Mouse (Mus musculus) kidney, postnatal 10 days (tissue): ENCODE data around the gene Ttc39b.
A peak's percentile ranks its signal among the peaks of the same experiment; 100 is the strongest.

Source experiments
- DNase-seq: peaks from one replicate; pipeline ENCODE4 v3.0.0; 2021; ENCODE audit warnings: mixed read lengths

Gene Ttc39b

GRCm38 (mm10) chr4:83316718-83317117 lies 7.3 kb downstream of the Ttc39b start:
- DNase-seq, result peak; percentile 47

- no peak for DNase-seq
Observed at GRCm38 (mm10) chr4:83315930-83316329, 8.1 kb downstream of the Ttc39b start.

GRCm38 (mm10) chr4:83314922-83315881 lies 8.9 kb downstream of the Ttc39b start:
- peak; percentile 39 for DNase-seq

- peak; percentile 36 for DNase-seq
Observed at GRCm38 (mm10) chr4:83314261-83314793, 9.7 kb downstream of the Ttc39b start.

- DNase-seq, result peak; percentile 47
Observed at GRCm38 (mm10) chr4:83312336-83312735, 11.7 kb downstream of the Ttc39b start.

- no peak for DNase-seq
Observed at GRCm38 (mm10) chr4:83311481-83311880, 12.6 kb downstream of the Ttc39b start.

- no peak for DNase-seq
Observed at GRCm38 (mm10) chr4:83310990-83311389, 13.1 kb downstream of the Ttc39b start.

- no peak for DNase-seq
Observed at GRCm38 (mm10) chr4:83308914-83309313, 15.1 kb downstream of the Ttc39b start.

GRCm38 (mm10) chr4:83307686-83308469 lies 16.2 kb downstream of the Ttc39b start:
- DNase-seq, result peak; percentile 85

- no peak for DNase-seq
Observed at GRCm38 (mm10) chr4:83306879-83307278, 17.2 kb downstream of the Ttc39b start.

- no peak for DNase-seq
Observed at GRCm38 (mm10) chr4:83305099-83305498, 19.0 kb downstream of the Ttc39b start.

GRCm38 (mm10) chr4:83302887-83303827 lies 20.9 kb downstream of the Ttc39b start:
- DNase-seq, result peak; percentile 85

GRCm38 (mm10) chr4:83302123-83302737 lies 21.8 kb downstream of the Ttc39b start:
- DNase-seq, result no peak

GRCm38 (mm10) chr4:83301713-83302112 lies 22.3 kb downstream of the Ttc39b start:
- no peak for DNase-seq

- peak; percentile 56 for DNase-seq
Observed at GRCm38 (mm10) chr4:83284768-83285350, 39.2 kb downstream of the Ttc39b start.

- peak; percentile 43 for DNase-seq
Observed at GRCm38 (mm10) chr4:83283973-83284767, 39.9 kb downstream of the Ttc39b start.

GRCm38 (mm10) chr4:83282424-83282823 lies 41.6 kb downstream of the Ttc39b start:
- peak; percentile 43 for DNase-seq

- no peak for DNase-seq
Observed at GRCm38 (mm10) chr4:83279236-83279635, 44.8 kb downstream of the Ttc39b start.

- no peak for DNase-seq
Observed at GRCm38 (mm10) chr4:83274241-83274640, 49.8 kb downstream of the Ttc39b start.

GRCm38 (mm10) chr4:83273616-83274050 lies 50.4 kb downstream of the Ttc39b start:
- no peak for DNase-seq
